Mouse (Mus musculus) lung, postnatal 0 days (tissue): ENCODE data around the gene Fscn3.

Experiments
- CTCF ChIP-seq: IDR thresholded peaks from 2 replicates; pipeline ENCODE4 v1.5.1; 2016; ENCODE audit warnings: antibody characterized with exemption, mild to moderate bottlenecking
- EP300 ChIP-seq: IDR thresholded peaks from 2 replicates; pipeline ENCODE4 v1.6.1; 2016; ENCODE audit warnings: antibody characterized with exemption, mild to moderate bottlenecking, control low read depth

GRCm38 (mm10) chr6:28464630-28465029 is 37.0 kb downstream of the Fscn3 start:
- TF ChIP-seq CTCF = no peak
- TF ChIP-seq EP300 = no peak
